Mouse (Mus musculus) cerebellum, postnatal 10 days (tissue): ENCODE measurements around the gene Cirbp.

Source experiments
- DNase-seq, 2 experiments: peaks; one replicate each; pipeline ENCODE4 v3.0.0; 2021; ENCODE audit warnings: mixed read lengths in 2 of 2

Gene Cirbp

GRCm38 (mm10) chr10:80151211-80152034, 14.4 kb upstream of the Cirbp start:
- DNase-seq: peak; percentile 78 to 82

- peak; percentile 51 to 54 for DNase-seq
Measured at GRCm38 (mm10) chr10:80152071-80152872, 13.5 kb upstream of the Cirbp start.

- peak; percentile 55 to 60 for DNase-seq
Measured at GRCm38 (mm10) chr10:80152873-80153260, 12.9 kb upstream of the Cirbp start.

GRCm38 (mm10) chr10:80153713-80154112, 12.1 kb upstream of the Cirbp start:
- DNase-seq: no peak

- no peak for DNase-seq
Measured at GRCm38 (mm10) chr10:80154384-80154783, 11.4 kb upstream of the Cirbp start.

GRCm38 (mm10) chr10:80155277-80155676, 10.5 kb upstream of the Cirbp start:
- peak in 1 of 2 experiments; percentile 61 for DNase-seq

- peak in 1 of 2 experiments; percentile 36 for DNase-seq
Measured at GRCm38 (mm10) chr10:80156002-80156751, 9.6 kb upstream of the Cirbp start.

GRCm38 (mm10) chr10:80156752-80157053, 9.1 kb upstream of the Cirbp start:
- peak in 1 of 2 experiments; percentile 41 for DNase-seq

- peak; percentile 44 to 61 for DNase-seq
Measured at GRCm38 (mm10) chr10:80157141-80157929, 8.4 kb upstream of the Cirbp start.

- DNase-seq: peak; percentile 50 to 60
Measured at GRCm38 (mm10) chr10:80158307-80158986, 7.3 kb upstream of the Cirbp start.

- peak; percentile 75 to 79 for DNase-seq
Measured at GRCm38 (mm10) chr10:80159021-80159560, 6.7 kb upstream of the Cirbp start.

- DNase-seq: peak; percentile 99 to 100
Measured at GRCm38 (mm10) chr10:80159561-80160454, 6.0 kb upstream of the Cirbp start.

GRCm38 (mm10) chr10:80160455-80161371, 5.1 kb upstream of the Cirbp start:
- peak; percentile 84 to 88 for DNase-seq

GRCm38 (mm10) chr10:80161522-80162242, 4.1 kb upstream of the Cirbp start:
- no peak for DNase-seq

GRCm38 (mm10) chr10:80162243-80162608, 3.6 kb upstream of the Cirbp start:
- DNase-seq: no peak

- no peak for DNase-seq
Measured at GRCm38 (mm10) chr10:80162716-80163299, 3.0 kb upstream of the Cirbp start.

- no peak for DNase-seq
Measured at GRCm38 (mm10) chr10:80163721-80164120, 2.1 kb upstream of the Cirbp start.
